Mouse (Mus musculus) ovary, adult 18-20 months (tissue): ENCODE results near the gene Zswim5.

Experiments
- DNase-seq: peaks from one replicate; pipeline ENCODE4 v3.0.0; 2022; ENCODE audit warnings: low spot score, mixed read lengths

The Zswim5 gene

GRCm38 (mm10) chr4:116913318-116913717 is 36.1 kb downstream of the Zswim5 start:
- no peak for DNase-seq

GRCm38 (mm10) chr4:116928006-116928651 is 51.0 kb downstream of the Zswim5 start:
- no peak for DNase-seq

DNA sequence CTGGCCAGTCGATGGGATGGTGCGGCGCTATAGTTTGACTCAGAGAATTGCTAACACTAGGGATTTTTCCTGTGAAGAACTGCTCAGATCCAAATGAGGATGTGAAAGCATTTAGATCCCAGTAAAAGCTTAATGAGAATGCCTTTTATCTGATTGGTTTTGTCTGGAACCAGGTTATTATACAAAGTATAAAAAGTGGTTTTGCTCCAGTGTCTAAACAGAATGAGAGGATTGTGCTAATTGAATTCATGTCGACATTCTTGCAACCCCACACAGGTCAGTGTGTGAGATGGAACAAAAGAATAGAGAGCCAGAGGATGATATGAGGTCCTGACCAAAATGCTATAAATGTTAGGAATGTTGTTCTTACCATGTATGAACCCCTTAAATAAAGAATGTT is 62.4 kb downstream of the Zswim5 start:
- no peak for DNase-seq

DNA sequence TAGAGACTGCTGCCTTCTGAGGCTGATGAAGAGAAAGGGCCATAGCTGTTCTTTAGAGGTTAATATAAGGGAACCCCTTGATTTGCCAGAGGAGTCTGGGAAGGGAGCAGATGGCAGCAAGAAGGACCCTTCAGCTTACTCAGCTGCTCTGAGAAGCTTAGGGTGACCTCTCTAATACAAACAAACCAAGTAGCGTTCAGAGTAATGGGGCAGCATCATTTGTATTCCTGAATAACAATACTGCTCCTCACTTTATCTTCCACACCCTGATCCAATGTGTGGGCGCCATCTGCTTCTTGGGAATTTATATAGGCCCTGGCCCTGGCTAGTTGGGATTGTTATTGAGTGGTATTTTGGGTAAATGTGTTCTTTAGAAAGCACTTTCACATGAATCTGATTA is 65.5 kb downstream of the Zswim5 start:
- no peak for DNase-seq

GRCm38 (mm10) chr4:116944055-116944454 is 66.9 kb downstream of the Zswim5 start:
- no peak for DNase-seq

DNA sequence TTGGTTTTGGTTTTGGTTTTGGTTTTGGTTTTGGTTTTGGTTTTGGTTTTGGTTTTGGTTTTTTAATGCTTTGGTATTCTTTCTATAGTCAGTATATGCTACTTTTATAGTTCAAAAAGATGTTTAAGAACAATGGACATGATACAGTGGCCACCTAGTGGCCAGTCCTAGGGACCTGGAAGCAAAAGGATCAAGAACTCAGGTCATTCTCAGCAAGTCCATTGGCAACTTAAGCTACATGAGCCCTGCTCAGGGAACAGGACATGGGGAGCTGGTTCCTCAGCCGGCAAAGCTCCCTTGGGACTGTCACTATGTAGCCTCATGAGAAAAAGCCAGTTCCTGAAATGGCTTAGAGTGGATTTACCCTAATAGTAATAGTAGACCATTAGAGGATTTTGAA is 74.5 kb downstream of the Zswim5 start:
- DNase-seq: no peak

DNA sequence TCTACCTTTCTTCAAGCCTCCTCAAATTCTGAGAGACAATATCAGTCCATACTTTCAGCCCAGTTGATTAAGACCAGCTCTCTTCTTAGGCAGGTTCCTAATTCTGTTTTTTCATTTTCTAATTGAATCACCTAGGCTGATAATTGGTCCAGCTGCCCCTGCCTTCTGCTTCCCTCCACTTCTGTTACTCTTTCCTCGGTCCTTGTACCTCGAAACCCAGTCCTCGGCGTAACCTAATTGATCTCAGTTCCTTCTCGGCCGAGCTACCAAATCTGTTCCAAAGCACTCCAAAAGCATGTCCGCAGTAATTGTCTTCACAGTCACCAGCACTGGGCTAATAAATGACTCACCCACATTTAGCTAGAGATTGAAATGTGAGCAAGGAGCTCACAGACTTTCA is 77.8 kb downstream of the Zswim5 start:
- no peak for DNase-seq

- DNase-seq: no peak
Measured at GRCm38 (mm10) chr4:116976503-116976902, 99.3 kb downstream of the Zswim5 start.

DNA sequence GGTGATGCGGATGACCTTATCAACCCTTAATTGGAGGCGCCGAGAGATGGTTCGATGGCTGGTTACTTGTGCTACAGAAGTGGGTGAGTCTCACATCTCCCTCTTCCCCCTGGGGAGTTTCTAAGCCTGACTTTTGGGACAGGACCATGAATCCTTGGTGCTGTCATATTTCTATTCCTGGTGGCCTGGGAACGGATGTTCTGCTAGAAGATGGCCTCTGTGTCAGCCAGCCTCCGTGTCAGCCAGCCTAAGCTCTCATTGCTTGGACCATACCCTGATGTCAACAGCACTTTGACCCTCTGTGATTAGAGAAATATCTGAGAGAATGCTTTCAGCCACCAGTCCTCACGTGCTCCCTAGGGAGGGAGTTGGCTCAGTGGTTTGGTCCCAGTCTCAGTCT is 108.5 kb downstream of the Zswim5 start:
- no peak for DNase-seq

DNA sequence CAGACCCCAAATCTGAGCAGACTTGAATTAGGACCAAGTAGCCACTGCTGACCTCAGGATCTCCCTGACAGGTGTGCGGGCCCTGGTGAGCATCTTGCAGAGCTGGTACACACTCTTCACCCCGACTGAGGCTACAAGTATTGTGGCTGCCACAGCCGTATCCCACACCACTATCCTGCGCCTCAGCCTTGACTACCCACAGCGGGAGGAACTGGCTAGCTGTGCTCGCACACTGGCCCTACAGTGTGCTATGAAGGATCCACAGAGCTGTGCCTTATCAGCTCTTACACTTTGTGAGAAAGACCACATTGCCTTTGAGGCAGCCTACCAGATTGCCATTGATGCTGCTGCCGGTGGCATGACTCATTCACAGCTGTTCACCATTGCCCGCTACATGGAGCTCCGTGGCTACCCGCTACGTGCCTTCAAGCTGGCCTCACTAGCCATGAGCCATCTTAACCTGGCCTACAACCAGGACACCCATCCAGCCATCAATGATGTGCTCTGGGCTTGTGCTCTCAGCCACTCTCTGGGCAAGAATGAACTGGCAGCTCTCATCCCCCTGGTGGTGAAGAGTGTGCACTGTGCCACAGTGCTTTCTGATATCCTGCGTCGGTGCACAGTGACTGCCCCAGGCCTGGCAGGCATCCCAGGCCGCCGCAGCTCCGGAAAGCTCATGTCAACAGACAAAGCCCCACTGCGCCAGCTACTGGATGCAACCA is 109.4 kb downstream of the Zswim5 start:
- peak; percentile 69 for DNase-seq

DNA sequence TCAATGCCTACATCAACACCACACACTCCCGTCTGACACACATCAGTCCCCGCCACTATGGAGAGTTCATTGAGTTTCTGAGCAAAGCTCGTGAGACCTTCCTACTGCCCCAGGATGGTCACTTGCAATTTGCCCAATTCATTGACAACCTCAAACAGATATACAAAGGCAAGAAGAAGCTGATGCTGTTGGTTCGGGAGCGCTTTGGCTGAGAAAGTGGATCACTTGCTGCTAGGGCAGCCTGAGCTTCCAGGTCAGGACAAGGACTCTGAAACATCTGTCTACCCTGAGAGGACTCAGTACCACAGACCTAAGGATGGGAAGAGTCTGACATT is 109.9 kb downstream of the Zswim5 start:
- no peak for DNase-seq

DNA sequence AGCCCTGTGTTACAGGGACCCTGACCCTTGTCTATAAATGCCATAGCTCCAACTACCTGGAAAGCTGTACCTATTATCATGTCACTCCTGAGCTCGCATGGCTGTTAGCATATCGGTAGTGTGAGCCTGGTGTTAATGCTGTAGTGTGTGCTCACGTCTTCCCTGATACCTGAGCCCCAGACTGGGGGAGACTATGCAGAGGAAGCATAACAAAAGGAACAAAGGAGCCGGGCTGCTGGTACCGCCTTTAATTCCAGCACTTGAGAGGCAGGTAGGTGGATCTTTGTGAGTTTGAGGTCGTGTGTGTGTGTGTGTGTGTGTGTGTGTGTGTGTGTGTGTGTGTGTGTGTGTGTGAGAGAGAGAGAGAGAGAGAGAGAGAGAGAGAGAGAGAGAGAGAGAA is 112.6 kb downstream of the Zswim5 start:
- DNase-seq: no peak

- no peak for DNase-seq
Measured at GRCm38 (mm10) chr4:116991366-116991765, 114.2 kb downstream of the Zswim5 start.

DNA sequence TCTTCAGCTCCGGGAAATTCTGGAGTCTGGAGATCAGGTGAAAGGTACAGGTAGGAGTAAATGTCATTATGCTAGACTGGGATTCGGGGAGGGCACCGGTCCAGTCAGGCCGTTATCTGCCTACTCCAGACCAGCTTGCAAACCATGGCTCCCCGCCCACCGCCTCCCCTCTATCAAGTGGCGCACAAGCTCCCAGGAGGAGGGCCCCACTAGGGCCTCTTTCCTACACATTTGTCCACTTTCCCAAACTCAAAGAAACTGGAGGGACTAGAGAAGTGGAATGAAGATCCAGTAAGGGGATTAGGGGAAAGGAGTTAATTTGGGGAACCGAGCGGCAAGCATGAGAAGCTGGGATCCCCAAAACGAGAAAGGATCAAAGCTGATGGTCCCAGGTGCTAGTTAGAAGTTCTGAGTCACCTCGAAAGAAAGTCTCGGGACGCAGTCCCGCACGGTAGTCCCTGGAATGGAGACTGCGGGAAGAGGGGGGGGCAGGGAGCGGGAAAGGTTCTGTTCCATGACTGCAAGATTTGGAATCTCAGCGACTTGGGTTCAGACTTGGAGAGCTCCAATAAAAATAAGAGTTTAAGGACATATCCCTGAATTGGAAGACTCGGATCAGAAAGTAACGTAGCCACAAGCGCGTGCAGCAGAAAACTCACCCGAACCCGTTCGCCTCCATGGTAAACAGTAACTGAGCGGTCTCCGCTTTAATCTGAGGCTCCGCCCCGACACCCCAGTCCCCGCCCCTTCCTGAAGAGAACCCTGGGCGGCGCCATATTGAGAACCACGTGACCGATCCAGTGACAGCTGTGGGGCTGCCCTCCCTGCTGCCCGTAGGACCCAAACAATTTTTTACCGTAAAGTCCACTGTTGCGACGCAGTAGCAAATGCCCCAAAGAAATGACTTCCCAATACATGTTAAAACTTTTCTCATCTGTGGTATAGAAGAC is 116.8 kb downstream of the Zswim5 start, which contains the start of gene Urod:
TSS of gene Urod (minus strand) at position 742 of the 950 bp plus-strand sequence.
- DNase-seq: peak; percentile 92

DNA sequence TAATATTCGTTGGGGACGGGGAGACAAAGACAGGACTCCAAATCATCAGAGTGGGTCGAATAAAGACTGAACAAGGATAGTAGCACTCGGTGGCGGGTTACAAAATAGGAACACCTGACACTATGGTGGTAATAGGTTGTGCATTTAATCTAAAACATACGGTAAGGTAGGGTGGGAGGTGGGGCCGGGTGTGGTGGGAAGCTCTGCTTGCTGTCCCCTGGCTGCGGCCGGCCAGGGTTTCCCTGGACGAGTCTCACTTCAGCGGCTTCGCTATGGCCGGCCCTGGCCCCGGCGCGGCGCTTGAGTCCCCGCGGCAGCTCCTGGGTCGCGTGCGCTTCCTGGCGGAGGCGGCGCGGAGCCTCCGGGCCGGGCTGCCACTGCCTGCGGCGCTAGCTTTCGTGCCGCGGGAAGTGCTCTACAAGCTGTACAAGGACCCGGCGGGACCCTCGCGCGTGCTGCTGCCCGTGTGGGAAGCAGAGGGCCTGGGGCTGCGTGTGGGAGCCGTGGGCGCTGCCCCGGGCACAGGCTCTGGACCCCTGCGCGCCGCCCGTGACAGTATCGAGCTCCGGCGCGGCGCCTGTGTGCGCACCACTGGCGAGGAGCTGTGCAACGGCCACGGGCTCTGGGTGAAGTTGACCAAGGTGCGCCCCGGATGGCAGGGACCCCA is 118.1 kb downstream of the Zswim5 start, which contains the start of gene Hectd3:
TSS of gene Hectd3 (plus strand) at position 187 of the 667 bp plus-strand sequence.
- DNase-seq: peak; percentile 32

DNA sequence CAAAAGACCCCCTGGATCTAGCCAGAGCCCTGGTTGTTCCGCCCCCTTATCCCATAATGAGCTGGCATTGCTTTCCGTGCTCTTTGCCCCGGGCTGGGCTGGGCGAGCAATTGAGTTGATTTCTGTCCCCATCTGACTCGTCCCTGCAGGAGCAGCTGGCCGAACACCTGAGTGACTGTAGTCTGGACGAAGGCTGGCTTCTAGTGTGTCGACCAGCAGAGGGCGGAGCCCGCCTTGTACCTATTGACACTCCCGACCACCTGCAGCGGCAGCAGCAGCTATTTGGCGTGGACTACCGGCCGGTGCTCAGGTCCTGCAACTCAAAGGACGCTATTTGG is 118.6 kb downstream of the Zswim5 start:
- DNase-seq: no peak

DNA sequence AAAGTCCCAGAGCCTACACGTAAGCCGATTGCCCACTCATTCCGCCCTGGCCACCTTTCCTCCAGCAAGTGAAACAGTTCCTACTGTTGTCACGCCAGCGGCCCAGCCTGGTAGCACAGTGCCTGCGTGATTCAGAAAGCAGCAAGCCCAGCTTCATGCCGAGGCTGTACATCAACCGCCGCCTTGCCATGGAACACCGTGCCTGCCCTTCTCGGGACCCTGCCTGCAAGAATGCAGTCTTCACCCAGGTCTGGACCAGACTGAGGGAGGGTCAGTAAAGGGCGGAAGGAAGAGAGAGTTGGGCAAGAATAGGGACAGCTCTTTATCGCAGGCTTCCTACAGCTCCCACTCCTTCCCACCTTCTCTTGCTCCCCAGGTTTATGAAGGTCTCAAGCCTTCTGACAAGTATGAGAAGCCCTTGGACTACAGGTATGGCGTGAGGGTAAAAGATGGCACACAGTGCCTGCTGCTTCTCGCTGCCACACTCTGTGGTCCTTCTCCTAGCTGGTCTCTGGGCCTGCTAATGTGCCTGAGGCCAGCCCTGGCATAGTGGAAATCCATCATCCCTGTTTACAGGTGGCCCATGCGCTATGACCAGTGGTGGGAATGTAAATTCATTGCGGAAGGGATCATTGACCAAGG is 122.5 kb downstream of the Zswim5 start:
- no peak for DNase-seq

DNA sequence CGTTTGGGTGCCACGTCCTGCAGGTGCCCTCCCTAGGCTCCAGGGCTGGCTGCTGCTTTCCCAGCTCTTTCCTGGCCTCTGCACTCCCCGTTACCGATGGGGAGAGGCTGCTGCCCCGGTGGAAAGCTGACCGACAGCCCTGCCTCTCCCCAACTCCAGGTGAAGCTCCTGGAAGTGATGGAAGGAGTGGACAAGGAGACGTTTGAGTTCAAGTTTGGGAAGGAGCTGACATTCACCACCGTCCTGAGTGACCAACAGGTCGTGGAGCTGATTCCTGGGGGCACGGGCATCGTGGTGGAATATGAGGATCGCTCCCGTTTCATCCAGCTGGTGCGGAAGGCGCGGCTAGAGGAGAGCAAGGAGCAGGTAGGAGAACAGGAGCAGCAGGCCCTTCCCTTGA is 124.8 kb downstream of the Zswim5 start:
- no peak for DNase-seq

GRCm38 (mm10) chr4:117002543-117003521 is 125.7 kb downstream of the Zswim5 start:
- DNase-seq: peak; percentile 24

DNA sequence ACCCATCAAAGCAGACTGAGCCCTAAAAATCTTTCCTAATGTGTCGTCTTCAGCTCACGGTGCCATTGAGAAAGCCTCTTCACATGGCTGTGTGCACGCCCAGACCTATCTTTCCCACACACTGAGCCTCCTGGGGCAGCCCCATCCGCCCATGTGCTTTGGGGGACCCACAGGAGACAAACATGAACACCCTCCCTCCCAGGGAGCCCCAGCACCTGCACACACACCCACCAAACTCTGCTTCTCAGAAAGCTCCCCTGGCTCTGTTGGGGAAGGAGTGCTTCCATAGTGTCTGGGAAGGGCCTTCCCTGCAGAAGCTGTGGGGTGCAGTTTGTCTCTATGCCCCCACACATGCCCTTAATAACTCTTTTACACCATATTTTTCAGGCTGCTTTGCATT is 127.5 kb downstream of the Zswim5 start:
- DNase-seq: no peak
